Mouse (Mus musculus) cortical plate, adult 2 months (tissue): ENCODE measurements around the gene 9130023H24Rik.
A peak's percentile ranks its signal among the peaks of the same experiment; 100 is the strongest.

Source experiments
- CTCF ChIP-seq: fragments of 200-500 bp; IDR thresholded peaks from 2 replicates; pipeline ENCODE4 v1.5.1; 2011; ENCODE audit warnings: mild to moderate bottlenecking, control low read depth, low read length; ENCODE audit not compliant: insufficient read depth; ENCODE audit errors: extremely low read depth
- POLR2A ChIP-seq: fragments of 200-500 bp; IDR thresholded peaks from 2 replicates; pipeline ENCODE4 v1.6.1; 2011; ENCODE audit warnings: mild to moderate bottlenecking, low read length, control low read depth; ENCODE audit not compliant: insufficient read depth; ENCODE audit errors: extremely low read depth

- no peak for TF ChIP-seq CTCF
- TF ChIP-seq POLR2A, result peak; percentile 68; the same call in 1 of the 2 replicates
These were observed 8.9 kb upstream of the 9130023H24Rik start, which contains the start of gene Tgfb1i1 for GRCm38 (mm10) chr7:128246496-128247391.
